Mouse (Mus musculus) limb, embryonic 15.5 days (tissue): ENCODE data around the gene Mib2. TPM values are rescaled to one million over a fixed set of nuclear protein-coding genes. Genes with fewer than 3 reads are reported as not detected.
"Not testable (repeated sequence)": the region's sequence is repeated elsewhere in the genome, so short reads cannot be mapped to it uniquely, and the experiment has no call there.

Experiments
- ATAC-seq: fragments of 200-750 bp; cut with Nextera tagmentation; 2 replicates; pipeline ENCODE4 v1.8.0; 2017; ENCODE audit warnings: low read depth, moderate TSS enrichment; ENCODE audit not compliant: insufficient number of reproducible peaks, low FRiP score, low TSS enrichment
- H3K27ac ChIP-seq: fragments of 300-500 bp; sonication (generic); 2 replicates; pipeline ENCODE4 v1.5.1; 2015; ENCODE audit warnings: moderate library complexity, mild to moderate bottlenecking, inconsistent platforms
- H3K27me3 ChIP-seq: fragments of 300-500 bp; sonication (generic); 2 replicates; pipeline ENCODE4 v1.6.1; 2015; ENCODE audit warnings: inconsistent platforms
- H3K36me3 ChIP-seq: fragments of 300-500 bp; sonication (generic); 2 replicates; pipeline ENCODE4 v1.6.1; 2015; ENCODE audit warnings: inconsistent platforms
- H3K4me1 ChIP-seq: fragments of 300-500 bp; sonication (generic); 2 replicates; pipeline ENCODE4 v1.6.1; 2015; ENCODE audit warnings: inconsistent platforms
- H3K4me2 ChIP-seq: fragments of 300-500 bp; sonication (generic); 2 replicates; pipeline ENCODE4 v1.6.1; 2015; ENCODE audit warnings: mild to moderate bottlenecking, inconsistent platforms
- H3K4me3 ChIP-seq: fragments of 300-500 bp; sonication (generic); 2 replicates; pipeline ENCODE4 v1.5.1; 2015; ENCODE audit warnings: mild to moderate bottlenecking, inconsistent platforms
- H3K9ac ChIP-seq: fragments of 300-500 bp; sonication (generic); 2 replicates; pipeline ENCODE4 v1.6.1; 2015; ENCODE audit warnings: inconsistent platforms
- H3K9me3 ChIP-seq: fragments of 300-500 bp; sonication (generic); 2 replicates; pipeline ENCODE4 v1.6.1; 2016; ENCODE audit warnings: inconsistent platforms
- WGBS: fragments of 180-500 bp; shearing (Covaris S2); methylation state at CpG from one replicate; pipeline ENCODE4 v1.1.7; 2015; 5-methylcytosine and 5-hydroxymethylcytosine counted together
- polyA plus RNA-seq: library from polyadenylated mRNA; unstranded; fragments of >200 nt; fragmentation: Nextera tagmentation; extraction: Ambion mirVana; gene quantifications from 2 replicates; pipeline ENCODE4 v1.2.1, GENCODE M21; 2015

Gene Mib2
- polyA plus RNA-seq, 1 experiment from 2014 or later = 34.3 TPM

- not testable (repeated sequence) for H3K9me3 ChIP-seq, H3K4me3 ChIP-seq, H3K27ac ChIP-seq, H3K9ac ChIP-seq, ATAC-seq, H3K4me1 ChIP-seq, H3K4me2 ChIP-seq, H3K27me3 ChIP-seq
- WGBS = 86% methylated on average over 2 of the region's 2 CpGs
- H3K36me3 ChIP-seq = peaks cover 90% of the 10 kb centered on the region
Measured at GRCm38 (mm10) chr4:155645308-155645707, 23.7 kb downstream of the Mib2 start, which contains the start of gene Gm10563. TSS of gene Gm10563 (minus strand) at chr4:155645408.

- Histone ChIP-seq H3K4me3 (no peak overlapping the region), H3K27ac (no peak overlapping the region), H3K36me3 (peaks cover 85% of the 10 kb centered on the region), H3K4me1 (no peaks in the 10 kb centered on the region), H3K4me2 (no peak overlapping the region), H3K27me3 (no peaks in the 10 kb centered on the region), H3K9me3 (no peaks in the 10 kb centered on the region), H3K9ac (no peak overlapping the region)
- no peak for ATAC-seq
- WGBS = 92% methylated on average over 1 of the region's 1 CpGs
Measured at GRCm38 (mm10) chr4:155643531-155643930, 25.5 kb downstream of the Mib2 start.

- Histone ChIP-seq H3K9ac (no peak overlapping the region), H3K4me2 (no peak overlapping the region), H3K27ac (no peak overlapping the region), H3K4me3 (no peak overlapping the region), H3K36me3 (peaks cover 84% of the 10 kb centered on the region), H3K27me3 (no peaks in the 10 kb centered on the region), H3K9me3 (no peaks in the 10 kb centered on the region), H3K4me1 (no peaks in the 10 kb centered on the region)
- ATAC-seq = no peak
Measured at GRCm38 (mm10) chr4:155635766-155636499, 33.1 kb downstream of the Mib2 start.

GRCm38 (mm10) chr4:155630267-155630666 lies 38.7 kb downstream of the Mib2 start:
- Histone ChIP-seq H3K27ac (no peak overlapping the region), H3K4me3 (no peak overlapping the region)

GRCm38 (mm10) chr4:155624338-155625291 lies 44.4 kb downstream of the Mib2 start, which contains the start of gene Cdk11b:
TSS of gene Cdk11b (plus strand) at chr4:155624854.
- peak; percentile 100 for ATAC-seq
- WGBS = under 1% methylated on average over 83 of the region's 84 CpGs
- Histone ChIP-seq H3K4me1 (peaks cover 7% of the 10 kb centered on the region), H3K9ac (peak within 1 kb of the TSS; percentile 82), H3K27ac (peak within 1 kb of the TSS; percentile 96), H3K36me3 (peaks cover 49% of the 10 kb centered on the region), H3K9me3 (no peaks in the 10 kb centered on the region), H3K27me3 (no peaks in the 10 kb centered on the region), H3K4me2 (peak within 1 kb of the TSS; percentile 66), H3K4me3 (peak within 1 kb of the TSS; percentile 100)

More at GRCm38 (mm10) chr4:155630267-155630666, 38.7 kb downstream of the Mib2 start:
- H3K9me3 ChIP-seq = no peaks in the 10 kb centered on the region
- no peak overlapping the region for H3K9ac ChIP-seq
- H3K4me2 ChIP-seq = no peak overlapping the region
- H3K27me3 ChIP-seq = no peaks in the 10 kb centered on the region
- WGBS = 87% methylated on average over 6 of the region's 6 CpGs
- ATAC-seq = no peak
- peaks cover 1% of the 10 kb centered on the region; the same call in 1 of the 2 replicates for H3K4me1 ChIP-seq
- H3K36me3 ChIP-seq = peaks cover 68% of the 10 kb centered on the region

- Histone ChIP-seq H3K27me3 (no peaks in the 10 kb centered on the region), H3K4me2 (no peak overlapping the region), H3K9me3 (no peaks in the 10 kb centered on the region), H3K4me3 (no peak overlapping the region), H3K9ac (no peak overlapping the region), H3K27ac (no peak overlapping the region), H3K36me3 (peaks cover 84% of the 10 kb centered on the region), H3K4me1 (no peaks in the 10 kb centered on the region)
- no peak for ATAC-seq
- 94% methylated on average over 5 of the region's 5 CpGs for WGBS
Measured at GRCm38 (mm10) chr4:155618321-155618720, 50.7 kb downstream of the Mib2 start.

- no peaks in the 10 kb centered on the region for H3K27me3 ChIP-seq
- H3K9me3 ChIP-seq = no peaks in the 10 kb centered on the region
- H3K9ac ChIP-seq = no peak overlapping the region
- 95% methylated on average over 3 of the region's 3 CpGs for WGBS
- no peak overlapping the region for H3K4me3 ChIP-seq
- H3K27ac ChIP-seq = no peak overlapping the region
- H3K4me2 ChIP-seq = no peak overlapping the region
- no peaks in the 10 kb centered on the region for H3K4me1 ChIP-seq
- peaks cover 77% of the 10 kb centered on the region for H3K36me3 ChIP-seq
- no peak for ATAC-seq
Measured at GRCm38 (mm10) chr4:155613264-155613663, 55.7 kb downstream of the Mib2 start.

- H3K9me3 ChIP-seq = no peaks in the 10 kb centered on the region
- no peak overlapping the region for H3K9ac ChIP-seq
- no peak overlapping the region for H3K4me3 ChIP-seq
- no peak overlapping the region for H3K4me2 ChIP-seq
- no peak for ATAC-seq
- H3K27me3 ChIP-seq = no peaks in the 10 kb centered on the region
- H3K4me1 ChIP-seq = no peaks in the 10 kb centered on the region
- H3K27ac ChIP-seq = no peak overlapping the region
- peaks cover 68% of the 10 kb centered on the region for H3K36me3 ChIP-seq
- WGBS = 89% methylated on average over 3 of the region's 3 CpGs
Measured at GRCm38 (mm10) chr4:155611860-155612259, 57.1 kb downstream of the Mib2 start.

GRCm38 (mm10) chr4:155606825-155607224 lies 62.2 kb downstream of the Mib2 start:
- Histone ChIP-seq H3K4me3 (no peak overlapping the region), H3K9me3 (no peaks in the 10 kb centered on the region), H3K4me1 (peaks cover 10% of the 10 kb centered on the region), H3K4me2 (no peak overlapping the region), H3K36me3 (peaks cover 39% of the 10 kb centered on the region), H3K9ac (no peak overlapping the region), H3K27ac (no peak overlapping the region), H3K27me3 (no peaks in the 10 kb centered on the region)
- ATAC-seq = no peak
- 89% methylated on average over 2 of the region's 2 CpGs for WGBS

GRCm38 (mm10) chr4:155605132-155605531 lies 63.9 kb downstream of the Mib2 start:
- 89% methylated on average over 4 of the region's 4 CpGs for WGBS
- Histone ChIP-seq H3K4me2 (no peak overlapping the region), H3K4me1 (peaks cover 10% of the 10 kb centered on the region), H3K9me3 (no peaks in the 10 kb centered on the region), H3K27me3 (no peaks in the 10 kb centered on the region), H3K27ac (no peak overlapping the region), H3K4me3 (no peak overlapping the region), H3K9ac (no peak overlapping the region), H3K36me3 (peaks cover 25% of the 10 kb centered on the region)
- no peak for ATAC-seq
